Mouse (Mus musculus) liver, adult (tissue): ENCODE data around the gene Plppr1.

ENCODE experiments used
- GATA4 ChIP-seq: IDR thresholded peaks from 2 replicates; pipeline ENCODE4 v1.6.1; 2014; ENCODE audit warnings: mild to moderate bottlenecking, low read length; ENCODE audit not compliant: insufficient replicate concordance

Plppr1 gene

DNA sequence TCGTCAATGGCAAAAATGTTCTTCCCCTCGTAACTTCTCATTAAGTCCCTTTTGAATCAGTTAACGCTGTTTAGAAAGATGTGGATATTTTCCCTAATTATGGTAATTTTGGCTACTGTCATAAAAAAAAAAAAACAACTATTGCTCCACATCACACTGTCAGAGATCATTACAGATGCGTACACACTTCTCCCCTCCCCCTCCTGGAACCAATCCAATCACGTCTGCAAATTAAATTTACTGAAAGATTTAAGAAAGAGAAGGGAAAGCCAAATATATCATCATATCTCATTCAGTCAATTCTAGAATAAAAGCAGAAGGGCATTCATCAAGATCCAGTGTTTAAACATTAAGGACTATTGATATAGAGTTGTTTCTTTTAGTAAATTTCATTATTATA is 185.7 kb downstream of the Plppr1 start:
- TF ChIP-seq GATA4, result no peak

DNA sequence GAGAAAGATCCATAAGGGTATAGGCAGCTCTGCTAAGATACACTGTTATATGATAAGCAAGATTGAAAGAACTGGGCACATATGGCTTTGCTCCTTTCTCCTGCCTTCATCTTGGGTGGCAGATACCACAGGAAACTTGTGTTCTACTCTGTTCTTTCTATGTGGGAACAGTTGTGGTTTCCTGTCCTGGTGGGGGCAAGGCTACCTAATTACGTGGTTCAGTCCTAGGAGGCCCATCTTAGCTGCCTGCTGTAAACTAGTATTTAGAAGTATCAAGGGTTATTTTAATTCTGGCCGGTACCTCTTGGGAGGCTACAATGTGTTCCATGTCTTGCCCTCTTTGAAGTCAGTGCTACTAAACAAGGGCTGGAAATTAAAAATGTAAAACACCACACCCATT is 186.2 kb downstream of the Plppr1 start:
- TF ChIP-seq GATA4, result no peak

DNA sequence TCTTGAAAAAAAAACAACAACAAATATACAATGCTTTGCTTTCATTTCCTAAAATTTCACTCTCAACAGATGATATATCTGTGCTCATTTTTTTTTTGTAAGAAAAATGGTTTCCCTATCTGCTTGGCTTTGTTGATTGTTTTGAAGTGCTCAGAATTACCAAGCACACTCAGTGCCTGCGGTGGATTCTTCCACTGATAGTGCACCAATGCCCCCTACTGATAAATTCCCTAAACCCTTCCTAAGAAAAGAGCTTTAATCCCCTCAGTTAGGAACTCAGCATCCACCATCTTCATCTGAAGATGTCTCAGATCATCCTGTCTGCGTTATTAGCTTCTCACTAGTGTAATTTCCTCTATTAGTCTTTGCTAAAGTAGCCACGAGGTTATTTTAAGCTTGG is 192.2 kb downstream of the Plppr1 start:
- TF ChIP-seq GATA4, result no peak

DNA sequence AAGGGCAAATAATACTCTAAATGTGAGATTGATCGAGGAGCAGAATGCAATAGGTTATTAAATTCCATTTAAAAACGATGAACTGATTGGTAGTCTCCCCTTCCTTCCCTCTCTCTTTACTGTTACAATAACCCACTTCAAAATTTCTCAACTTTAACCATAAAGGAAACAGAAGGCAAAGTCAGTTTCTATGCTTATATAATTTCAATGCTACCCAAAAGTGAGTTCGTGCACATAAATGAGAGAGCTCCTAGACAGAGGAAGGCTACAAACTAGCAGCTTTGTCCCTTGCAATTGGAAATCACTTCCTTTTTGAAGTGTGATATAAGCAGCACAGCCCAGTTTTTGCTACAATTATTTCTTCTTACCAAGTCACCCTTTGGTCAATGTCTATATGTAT is 193.1 kb downstream of the Plppr1 start:
- no peak for TF ChIP-seq GATA4

DNA sequence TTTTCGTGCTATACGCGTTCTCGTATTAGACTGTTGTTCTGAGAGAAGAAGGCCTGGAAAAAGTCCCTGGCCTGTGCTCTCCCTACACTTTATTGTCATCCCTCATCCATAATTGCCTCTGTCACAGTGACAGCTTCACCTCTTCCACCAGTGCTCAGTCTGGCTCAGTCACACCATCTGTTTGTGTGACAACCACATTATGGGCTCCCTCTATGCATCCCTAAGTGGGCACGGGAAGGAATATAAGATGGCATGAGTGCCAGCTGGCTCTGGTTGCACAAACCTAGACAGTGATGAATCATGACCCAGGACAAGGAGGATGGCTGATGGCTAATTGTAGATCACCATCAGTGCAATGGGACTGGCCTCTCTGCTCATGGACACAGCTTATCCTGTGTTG is 219.4 kb downstream of the Plppr1 start:
- no peak for TF ChIP-seq GATA4

DNA sequence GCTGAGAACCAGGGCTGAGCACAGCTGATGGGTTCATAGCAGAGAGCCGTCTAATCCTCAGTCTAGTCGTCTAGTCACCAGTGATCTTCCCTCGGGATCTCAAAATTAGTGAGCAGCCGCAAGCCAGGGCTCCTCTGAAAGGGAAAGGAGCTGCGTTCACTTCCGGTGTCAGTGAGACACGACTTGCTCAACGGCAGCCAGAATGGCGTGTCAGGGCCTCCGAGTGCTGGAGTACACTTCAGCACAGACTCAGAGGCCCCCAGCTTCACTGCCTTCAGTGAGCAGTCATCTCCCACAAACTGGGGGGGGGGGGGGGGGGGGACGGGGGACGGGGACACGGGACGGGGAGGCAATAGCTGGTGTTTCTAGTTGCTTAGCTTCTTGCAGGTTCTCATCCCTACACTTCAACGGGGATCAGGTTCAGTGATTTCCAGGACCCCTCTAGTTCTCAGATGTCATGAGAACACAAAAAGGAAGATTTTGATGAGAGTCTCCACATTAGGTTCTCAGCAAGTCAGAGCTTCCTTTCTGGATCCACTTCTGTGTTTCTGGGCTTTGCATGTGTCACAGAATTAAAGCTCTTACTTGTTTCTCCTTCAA is 225.7 kb downstream of the Plppr1 start:
- TF ChIP-seq GATA4, result no peak

DNA sequence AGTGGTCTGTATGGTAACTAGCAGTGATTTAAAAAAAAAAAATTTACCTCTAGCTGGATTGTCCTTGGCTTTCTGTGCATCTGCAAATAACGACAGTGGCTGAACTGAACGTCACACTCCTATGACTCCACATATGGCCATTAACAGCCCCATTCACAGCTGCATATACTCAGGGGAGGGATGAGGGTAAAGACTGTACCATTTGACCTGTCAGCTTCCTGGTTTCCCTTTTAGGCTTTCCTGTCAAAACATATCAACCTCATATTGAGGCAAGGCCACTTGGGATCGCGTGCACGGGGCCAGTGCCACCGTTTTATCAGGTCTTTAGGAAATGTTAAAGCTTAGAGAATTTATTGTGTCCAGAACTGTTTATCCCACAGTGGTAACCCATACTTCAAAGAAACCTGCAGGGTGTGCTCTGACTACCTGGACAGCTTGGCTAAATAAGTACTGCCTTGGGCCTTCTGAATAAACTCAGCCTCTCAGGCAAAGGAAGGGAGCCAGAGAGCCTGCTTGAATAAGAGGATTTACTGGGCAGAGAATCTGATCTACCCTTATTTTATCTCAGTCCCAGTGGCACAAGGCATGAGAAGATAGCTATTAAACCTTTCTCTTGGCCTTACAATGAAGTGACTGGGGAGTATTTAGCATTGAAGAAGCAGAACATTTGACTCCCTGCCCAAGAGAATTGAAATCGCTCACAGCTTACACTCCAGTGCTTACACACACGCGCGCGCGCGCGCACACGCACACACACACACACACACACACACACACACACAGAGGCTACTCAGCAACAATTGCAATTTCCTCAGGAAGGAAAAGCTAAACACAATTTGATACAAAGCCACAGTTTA is 226.5 kb downstream of the Plppr1 start:
- TF ChIP-seq GATA4, result peak; percentile 70; the same call in 1 of the 2 replicates

DNA sequence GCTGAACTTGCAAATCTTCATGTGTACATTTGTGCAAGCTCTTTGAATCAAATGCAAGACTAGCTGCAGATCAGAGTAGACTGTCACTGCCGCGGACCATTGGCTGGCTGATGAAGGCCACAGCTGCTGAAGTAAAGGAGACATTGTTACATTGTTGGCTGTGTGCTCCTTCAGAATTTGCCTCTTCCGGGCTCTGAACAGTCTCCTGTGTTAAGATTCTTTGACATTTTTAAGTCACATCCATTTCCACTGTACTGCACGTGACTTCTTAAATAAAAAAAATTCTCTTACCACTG is 227.1 kb downstream of the Plppr1 start:
- TF ChIP-seq GATA4, result no peak

- no peak for TF ChIP-seq GATA4
Measured at GRCm38 (mm10) chr4:49296434-49296833, 237.4 kb downstream of the Plppr1 start.

DNA sequence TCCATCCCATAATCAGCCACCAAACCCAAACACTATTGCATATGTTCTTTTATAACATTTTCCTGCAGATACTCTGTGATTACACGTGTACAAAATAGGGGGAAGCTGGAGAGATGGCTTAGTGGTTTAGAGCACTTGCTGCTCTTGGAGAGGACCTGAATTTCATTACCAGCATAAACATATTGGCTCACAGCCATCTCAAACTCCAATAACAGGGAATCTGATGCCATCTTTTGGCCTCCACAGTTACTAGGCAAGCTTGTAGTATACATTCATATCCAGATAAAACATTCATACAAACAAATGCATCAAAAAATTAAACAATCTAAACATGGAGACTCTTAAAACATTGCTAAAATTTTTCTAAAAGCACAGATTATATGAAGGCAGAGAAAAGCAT is 240.5 kb downstream of the Plppr1 start:
- TF ChIP-seq GATA4, result no peak

- TF ChIP-seq GATA4, result no peak
Measured at GRCm38 (mm10) chr4:49321903-49322635, 263.0 kb downstream of the Plppr1 start.

GRCm38 (mm10) chr4:49340091-49340490 is 281.0 kb downstream of the Plppr1 start:
- TF ChIP-seq GATA4, result peak; percentile 84

DNA sequence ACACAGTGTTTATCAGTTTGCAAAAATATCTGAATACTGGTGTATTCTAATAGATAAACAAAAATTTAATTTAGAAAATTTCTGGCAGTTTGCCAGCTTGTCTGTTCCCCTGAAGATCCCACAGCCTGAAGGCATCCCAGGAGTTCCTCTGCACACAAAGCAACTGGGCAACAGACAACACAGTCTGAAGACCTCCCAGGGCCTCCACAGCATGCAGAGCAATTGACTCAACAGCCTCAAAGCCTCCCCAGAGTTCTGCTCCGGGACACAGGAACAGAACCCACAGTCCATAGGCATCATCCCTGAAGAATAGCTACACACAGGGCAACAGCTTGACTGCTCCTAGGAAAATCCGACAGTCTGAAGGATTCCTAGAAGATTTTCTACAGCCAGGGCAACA is 289.6 kb downstream of the Plppr1 start:
- TF ChIP-seq GATA4, result no peak

DNA sequence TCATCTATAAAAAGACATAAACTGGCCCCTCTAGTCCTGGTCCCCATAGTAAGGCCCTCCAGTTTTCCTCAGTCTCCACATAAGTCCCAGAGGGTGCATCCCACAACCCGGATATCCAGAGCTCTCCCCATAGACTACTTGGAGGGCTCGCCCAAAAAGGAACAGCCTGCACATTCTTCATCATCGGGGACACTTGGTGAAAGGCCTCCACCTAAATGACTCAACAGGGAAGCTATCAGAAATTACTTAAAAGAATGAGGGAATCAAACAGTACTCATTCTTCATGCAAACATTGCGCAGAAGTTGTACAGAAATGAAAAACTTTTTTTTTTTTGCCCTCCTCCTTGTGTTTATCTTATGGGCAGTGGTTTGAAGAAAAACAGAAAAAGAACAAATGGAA is 291.4 kb downstream of the Plppr1 start:
- TF ChIP-seq GATA4, result no peak

DNA sequence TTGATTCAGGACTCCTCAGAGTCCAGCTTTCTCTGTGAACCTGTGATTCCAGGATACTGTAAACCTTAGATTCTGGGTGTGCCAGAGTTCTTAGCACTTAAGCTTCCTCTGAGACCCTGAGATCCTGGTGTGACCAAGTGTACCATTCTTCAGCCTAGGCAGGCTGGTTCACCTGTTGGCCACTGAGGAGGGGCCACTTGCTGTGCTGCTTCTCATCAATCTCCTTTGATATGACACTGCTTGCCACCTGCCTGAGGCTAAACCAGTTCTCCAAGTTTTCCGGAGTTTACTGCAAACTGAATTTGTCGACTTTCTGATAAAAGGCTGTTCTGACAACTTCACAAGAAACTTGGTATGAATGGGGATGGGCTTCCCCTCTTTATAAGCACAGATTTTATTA is 298.0 kb downstream of the Plppr1 start:
- no peak for TF ChIP-seq GATA4

DNA sequence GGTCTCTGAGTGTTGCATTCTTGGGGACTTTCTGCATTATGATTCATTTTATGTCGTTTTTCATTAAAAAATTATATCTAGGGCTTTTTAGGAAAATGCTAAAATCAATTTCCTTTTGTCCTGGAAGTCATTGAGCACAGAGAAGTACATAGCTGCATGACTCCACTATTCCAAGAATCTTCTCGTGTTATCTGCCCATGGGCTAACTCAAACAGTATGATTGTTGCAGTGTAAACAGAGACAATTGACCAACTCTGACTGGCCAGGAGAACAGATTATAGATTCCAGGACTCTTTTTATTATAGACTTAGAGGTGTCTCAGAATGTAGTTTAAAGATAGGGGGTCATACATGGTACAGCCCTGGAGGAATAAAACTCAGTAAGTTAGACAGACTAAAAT is 327.8 kb downstream of the Plppr1 start:
- TF ChIP-seq GATA4, result 0 out of 2 replicates have a peak, but pooled peaks have one; percentile 54
